Mouse (Mus musculus) heart, embryonic 15.5 days (tissue): ENCODE data around the gene Slc22a19. TPM values are rescaled to one million over a fixed set of nuclear protein-coding genes. Genes with fewer than 3 reads are reported as not detected.

ENCODE experiments used
- polyA plus RNA-seq: library from polyadenylated mRNA; unstranded; fragments of >200 nt; fragmentation: Nextera tagmentation; extraction: Ambion mirVana; gene quantifications from 2 replicates; pipeline ENCODE4 v1.2.1, GENCODE M21; 2015

Gene Slc22a19
- polyA plus RNA-seq, 1 experiment from 2014 or later, result not detected

Other genes starting within 250 kb of the Slc22a19 start
- gene Rtn3, start 228.0 kb downstream of the Slc22a19 start, polyA plus RNA-seq, result 127 and 137 TPM in 2 replicates
- gene Atl3, start 217.3 kb downstream of the Slc22a19 start, polyA plus RNA-seq, result 8.7 and 9.0 TPM in 2 replicates
- 47.0 and 52.7 TPM in 2 replicates for gene Pla2g16, start 153.9 kb downstream of the Slc22a19 start, polyA plus RNA-seq
- 0.21 and 0.49 TPM in 2 replicates for gene Lgals12, start 104.1 kb downstream of the Slc22a19 start, polyA plus RNA-seq
- gene Hrasls5, start 98.8 kb downstream of the Slc22a19 start, polyA plus RNA-seq, result not detected in 2 replicates
- gene Slc22a26, start 91.4 kb upstream of the Slc22a19 start, polyA plus RNA-seq, result not detected in 2 replicates